Mouse (Mus musculus): Measurements from ENCODE around the gene Zfp729a. TPM values are rescaled to one million over a fixed set of nuclear protein-coding genes. Genes with fewer than 3 reads are reported as not detected.

Gene Zfp729a
- polyA plus RNA-seq, 1 experiment from 2014 or later: 2.6 TPM

DNA sequence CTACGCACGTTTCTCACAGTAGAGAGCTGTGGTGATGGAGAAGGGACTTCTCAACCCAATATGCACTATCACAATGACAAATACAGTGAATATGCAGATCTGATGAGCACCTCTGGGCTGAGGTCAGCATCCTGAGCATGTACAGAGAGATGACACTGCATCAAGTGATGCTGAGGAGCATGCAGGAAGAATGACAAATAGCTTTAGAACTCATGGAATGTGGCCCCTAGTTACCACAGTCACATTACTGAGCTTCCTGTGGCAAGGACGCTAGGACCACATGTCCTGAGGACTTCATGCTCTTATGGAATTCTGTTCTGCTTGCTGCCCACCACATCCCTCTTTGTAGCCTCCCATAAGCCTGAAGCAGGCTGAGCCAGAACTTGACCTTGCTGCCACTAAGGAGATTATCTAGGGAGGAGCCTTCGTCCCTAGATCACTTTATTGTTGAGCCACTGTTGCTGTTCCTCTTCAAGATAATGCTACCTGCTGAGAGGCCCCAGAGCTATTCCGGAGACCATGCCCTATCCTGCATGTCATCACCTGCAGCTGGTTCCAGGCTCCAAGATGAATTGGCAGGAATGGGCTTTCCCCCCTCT is 64.9 kb downstream of the Zfp729a start:
- H3K36me3 ChIP-seq (ENCODE audit: control insufficient read depth, insufficient read depth, low read length): no peaks in the 10 kb centered on the region

More for the DNA sequence above, 64.9 kb downstream of the Zfp729a start:
- H3K27ac ChIP-seq (ENCODE audit: low read depth, low read length): no peak overlapping the region
- H3K27me3 ChIP-seq (ENCODE audit: control insufficient read depth, insufficient read depth, low read length): no peaks in the 10 kb centered on the region
- no peaks in the 10 kb centered on the region for H3K4me1 ChIP-seq (ENCODE audit: control insufficient read depth, insufficient read depth, low read length)
- no peak for ATAC-seq (ENCODE audit: low FRiP score)
- WGBS: 72% methylated on average over 5 of the region's 5 CpGs
- no peak for DNase-seq (ENCODE audit: low spot score, missing footprints)
- no peak overlapping the region for H3K4me2 ChIP-seq
- no peak overlapping the region for H3K9ac ChIP-seq (ENCODE audit: low read length)
- H3K4me3 ChIP-seq (ENCODE audit: low read depth, low read length): no peak overlapping the region
- no peaks in the 10 kb centered on the region for H3K9me3 ChIP-seq (ENCODE audit: control insufficient read depth, low read length)

Other genes with a start within 250 kb of the Zfp729a start
- 3.6 and 4.0 TPM in 2 replicates for gene Zfp429, start 238.0 kb downstream of the Zfp729a start, polyA plus RNA-seq (2014; fragmentation: Nextera tagmentation; extraction: Ambion mirVana)
- gene Zfp459, start 216.4 kb downstream of the Zfp729a start, polyA plus RNA-seq (2014; fragmentation: Nextera tagmentation; extraction: Ambion mirVana): 0.26 and 1.3 TPM in 2 replicates
- gene Zfp874a, start 186.2 kb downstream of the Zfp729a start, polyA plus RNA-seq (2014; fragmentation: Nextera tagmentation; extraction: Ambion mirVana): 7.5 and 9.4 TPM in 2 replicates
- 1.2 and 1.9 TPM in 2 replicates for gene Zfp874b, start 153.5 kb downstream of the Zfp729a start, polyA plus RNA-seq (2014; fragmentation: Nextera tagmentation; extraction: Ambion mirVana)
- 17.9 and 19.6 TPM in 2 replicates for gene Zfp58, start 137.2 kb downstream of the Zfp729a start, polyA plus RNA-seq (2014; fragmentation: Nextera tagmentation; extraction: Ambion mirVana)
- not detected in 2 replicates for gene Gm26965, start 111.6 kb downstream of the Zfp729a start, polyA plus RNA-seq (2014; fragmentation: Nextera tagmentation; extraction: Ambion mirVana)
- gene Zfp87, start 111.6 kb downstream of the Zfp729a start, polyA plus RNA-seq (2014; fragmentation: Nextera tagmentation; extraction: Ambion mirVana): 31.7 and 34.9 TPM in 2 replicates
- gene Zfp748, start 84.0 kb downstream of the Zfp729a start, polyA plus RNA-seq (2014; fragmentation: Nextera tagmentation; extraction: Ambion mirVana): 18.8 and 21.4 TPM in 2 replicates
- gene Zfp729b, start 28.1 kb downstream of the Zfp729a start, polyA plus RNA-seq (2014; fragmentation: Nextera tagmentation; extraction: Ambion mirVana): 4.7 and 5.3 TPM in 2 replicates
- 0.27 TPM in 1 of 2 replicates, not detected in the other for gene Gm49345, start within 50 bp of the Zfp729a start, polyA plus RNA-seq (2014; fragmentation: Nextera tagmentation; extraction: Ambion mirVana)
- 10.5 and 13.4 TPM in 2 replicates for gene Zfp738, start 49.3 kb upstream of the Zfp729a start, polyA plus RNA-seq (2014; fragmentation: Nextera tagmentation; extraction: Ambion mirVana)
- 5.7 TPM in 2 replicates for gene Zfp65, start 91.4 kb upstream of the Zfp729a start, polyA plus RNA-seq (2014; fragmentation: Nextera tagmentation; extraction: Ambion mirVana)
- 6.4 and 6.7 TPM in 2 replicates for gene Zfp85, start 117.4 kb upstream of the Zfp729a start, polyA plus RNA-seq (2014; fragmentation: Nextera tagmentation; extraction: Ambion mirVana)
- 3.8 and 4.1 TPM in 2 replicates for gene Zfp493, start 141.9 kb upstream of the Zfp729a start, polyA plus RNA-seq (2014; fragmentation: Nextera tagmentation; extraction: Ambion mirVana)
- gene Zfp273, start 175.9 kb upstream of the Zfp729a start, polyA plus RNA-seq (2014; fragmentation: Nextera tagmentation; extraction: Ambion mirVana): 8.6 and 9.0 TPM in 2 replicates
- gene Gm10037, start 193.3 kb upstream of the Zfp729a start, polyA plus RNA-seq (2014; fragmentation: Nextera tagmentation; extraction: Ambion mirVana): 3.1 and 3.6 TPM in 2 replicates
- gene BC048507, start 225.5 kb upstream of the Zfp729a start, polyA plus RNA-seq (2014; fragmentation: Nextera tagmentation; extraction: Ambion mirVana): not detected in 2 replicates